ENCODE assay signal across 9 mouse cellular contexts in the genomic region with DNA sequence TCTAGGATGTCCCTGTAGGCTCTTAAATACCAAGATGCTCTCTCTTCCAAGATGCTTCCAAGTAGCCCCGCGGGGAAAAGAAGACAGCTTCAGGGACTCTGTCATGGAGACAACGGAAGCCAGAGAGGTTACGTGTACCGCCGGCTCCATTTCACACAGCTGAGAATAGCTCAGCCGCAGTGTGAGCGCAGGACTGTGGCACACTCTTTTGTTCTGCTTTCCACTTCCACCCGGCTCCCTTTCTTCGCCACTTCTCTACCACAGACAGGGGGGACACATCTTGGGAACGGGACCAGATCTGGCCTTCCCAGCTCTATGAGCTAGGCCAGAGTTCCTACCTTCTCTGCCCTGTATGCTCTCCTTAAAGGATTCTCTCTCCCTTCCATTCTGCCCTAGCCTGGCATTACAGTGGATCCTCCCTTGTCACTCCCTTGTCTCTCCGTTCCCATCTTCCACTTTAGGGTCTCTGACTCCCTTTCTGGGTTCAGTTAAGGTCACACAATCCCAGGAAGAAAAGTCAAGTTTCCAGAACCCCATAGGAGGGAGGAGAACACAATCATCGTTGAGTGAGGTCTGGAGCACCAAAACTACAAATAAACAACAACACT. TPM values are rescaled to one million over a fixed set of nuclear protein-coding genes. Genes with fewer than 3 reads are reported as not detected.
DNase-seq lines count a peak whose midpoint lies in the region; ATAC-seq lines count a peak whose summit lies in the region.
"Had no signal": no experiment of that assay in that cellular context is flagged by ENCODE, and none has a peak within 500 bp of the region (broad histone marks: within the 10 kb centered on the region; RNA-seq: fewer than 3 reads in every experiment).

No protein-coding gene starts in this region.

- H3K36me3 ChIP-seq in lung, embryonic 15.5 days: no peaks in the 10 kb centered on the region
- H3K36me3 ChIP-seq in forebrain, embryonic 12.5 days (replicated peaks): no peaks in the 10 kb centered on the region
- no peaks in the 10 kb centered on the region for H3K36me3 ChIP-seq in limb, embryonic 11.5 days (ENCODE audit: control insufficient read depth, insufficient read depth, low read length)
- no peaks in the 10 kb centered on the region for H3K36me3 ChIP-seq in stomach, embryonic 15.5 days

- ATAC-seq in lung, embryonic 15.5 days (ENCODE audit: borderline replicate concordance, extremely low read depth, low FRiP score, low TSS enrichment): no peak
- peak; percentile 47 for ATAC-seq in forebrain, embryonic 12.5 days (ENCODE audit: low FRiP score)
- 0 out of 2 replicates have a peak, but pooled peaks have one; percentile 8 for ATAC-seq in limb, embryonic 11.5 days (ENCODE audit: insufficient number of reproducible peaks, low FRiP score, low TSS enrichment, low read depth)
- no peak for ATAC-seq in stomach, embryonic 15.5 days (ENCODE audit: insufficient read depth, low FRiP score, low read depth)
- ATAC-seq in cerebellum, adult (ENCODE audit: insufficient number of reproducible peaks, low FRiP score, low TSS enrichment): no peak

- peaks cover 5% of the 10 kb centered on the region; the same call in 1 of the 2 replicates for H3K4me1 ChIP-seq in lung, embryonic 15.5 days
- H3K4me1 ChIP-seq in forebrain, embryonic 12.5 days: peaks cover 25% of the 10 kb centered on the region
- H3K4me1 ChIP-seq in limb, embryonic 11.5 days (ENCODE audit: control insufficient read depth, insufficient read depth, low read length): no peaks in the 10 kb centered on the region
- 0 out of 2 replicates have a peak, but pooled peaks cover 4% of the 10 kb centered on the region for H3K4me1 ChIP-seq in stomach, embryonic 15.5 days

- WGBS in lung, embryonic 15.5 days: 60% methylated on average over 13 of the region's 13 CpGs
- WGBS in forebrain, embryonic 12.5 days: 60% methylated on average over 13 of the region's 13 CpGs
- 79% methylated on average over 13 of the region's 13 CpGs for WGBS in limb, embryonic 11.5 days
- 72% methylated on average over 13 of the region's 13 CpGs for WGBS in stomach, embryonic 15.5 days

- H3K27ac ChIP-seq in lung, embryonic 15.5 days: no peak overlapping the region
- peak overlapping the region; percentile 71 for H3K27ac ChIP-seq in forebrain, embryonic 12.5 days
- no peak overlapping the region for H3K27ac ChIP-seq in limb, embryonic 11.5 days (replicated peaks; ENCODE audit: low read depth, low read length)
- H3K27ac ChIP-seq in stomach, embryonic 15.5 days: no peak overlapping the region

- H3K9me3 ChIP-seq in lung, embryonic 15.5 days: no peaks in the 10 kb centered on the region
- H3K9me3 ChIP-seq in forebrain, embryonic 12.5 days: no peaks in the 10 kb centered on the region
- no peaks in the 10 kb centered on the region for H3K9me3 ChIP-seq in limb, embryonic 11.5 days (ENCODE audit: control insufficient read depth, low read length)
- no peaks in the 10 kb centered on the region for H3K9me3 ChIP-seq in stomach, embryonic 15.5 days

- no peak overlapping the region for H3K4me3 ChIP-seq in lung, embryonic 15.5 days
- no peak overlapping the region for H3K4me3 ChIP-seq in forebrain, embryonic 12.5 days (replicated peaks)
- H3K4me3 ChIP-seq in limb, embryonic 11.5 days (ENCODE audit: low read depth, low read length): no peak overlapping the region
- no peak overlapping the region for H3K4me3 ChIP-seq in stomach, embryonic 15.5 days (replicated peaks)

- H3K27me3 ChIP-seq in lung, embryonic 15.5 days: peaks cover 16% of the 10 kb centered on the region; the same call in 1 of the 2 replicates
- H3K27me3 ChIP-seq in forebrain, embryonic 12.5 days: peaks cover 17% of the 10 kb centered on the region
- H3K27me3 ChIP-seq in limb, embryonic 11.5 days (ENCODE audit: control insufficient read depth, insufficient read depth, low read length): no peaks in the 10 kb centered on the region
- peaks cover 3% of the 10 kb centered on the region; the same call in 1 of the 2 replicates for H3K27me3 ChIP-seq in stomach, embryonic 15.5 days (replicated peaks)

- peak overlapping the region; percentile 36; the same call in 1 of the 2 replicates for H3K4me2 ChIP-seq in lung, embryonic 15.5 days
- peak overlapping the region; percentile 17; the same call in 1 of the 2 replicates for H3K4me2 ChIP-seq in forebrain, embryonic 12.5 days
- no peak overlapping the region for H3K4me2 ChIP-seq in limb, embryonic 11.5 days (ENCODE audit: low read depth, severe bottlenecking)
- peak overlapping the region; percentile 34; the same call in 1 of the 2 replicates for H3K4me2 ChIP-seq in stomach, embryonic 15.5 days

- no peak for DNase-seq in lung, postnatal 4 days
- DNase-seq in limb, embryonic 11.5 days (ENCODE audit: low spot score): no peak
- DNase-seq in cerebellum, postnatal 25 days: no peak
- DNase-seq in urinary bladder, postnatal 25 days (ENCODE audit: low spot score): no peak

- no peak overlapping the region for H3K9ac ChIP-seq in lung, embryonic 15.5 days
- H3K9ac ChIP-seq in forebrain, embryonic 12.5 days: peak overlapping the region; percentile 40; the same call in 1 of the 2 replicates
- peak overlapping the region; percentile 41 for H3K9ac ChIP-seq in limb, embryonic 11.5 days (ENCODE audit: low read length)
- H3K9ac ChIP-seq in stomach, embryonic 15.5 days: no peak overlapping the region

RNA-seq across cellular contexts. Expression of a gene that starts 7.9 kb away (rescaled TPM):
- 0.17 TPM in 1 of 2 replicates, not detected in the other for polyA plus RNA-seq in lung, embryonic 15.5 days (2015; fragmentation: Nextera tagmentation; extraction: Ambion mirVana)
- not detected in 2 replicates for polyA plus RNA-seq in forebrain, embryonic 12.5 days (2016; fragmentation: Nextera tagmentation; extraction: Ambion mirVana)
- polyA plus RNA-seq in limb, embryonic 11.5 days (2014; fragmentation: Nextera tagmentation; extraction: Ambion mirVana): not detected in 2 replicates
- polyA plus RNA-seq in stomach, embryonic 15.5 days (2015; fragmentation: Nextera tagmentation; extraction: Ambion mirVana): 0.06 and 0.17 TPM in 2 replicates

RNA-seq across cellular contexts. Expression of a gene that starts 9.1 kb away (rescaled TPM):
- not detected in 2 replicates for polyA plus RNA-seq in lung, embryonic 15.5 days (2015; fragmentation: Nextera tagmentation; extraction: Ambion mirVana)
- not detected in 2 replicates for polyA plus RNA-seq in forebrain, embryonic 12.5 days (2016; fragmentation: Nextera tagmentation; extraction: Ambion mirVana)
- polyA plus RNA-seq in limb, embryonic 11.5 days (2014; fragmentation: Nextera tagmentation; extraction: Ambion mirVana): not detected in 2 replicates
- not detected in 2 replicates for polyA plus RNA-seq in stomach, embryonic 15.5 days (2015; fragmentation: Nextera tagmentation; extraction: Ambion mirVana)
- polyA plus RNA-seq: large intestine, adult 2 months had no signal

RNA-seq across cellular contexts. Expression of a gene that starts 20.7 kb away (rescaled TPM):
- polyA plus RNA-seq in lung, embryonic 15.5 days (2015; fragmentation: Nextera tagmentation; extraction: Ambion mirVana): 0.10 and 0.65 TPM in 2 replicates
- polyA plus RNA-seq in forebrain, embryonic 12.5 days (2016; fragmentation: Nextera tagmentation; extraction: Ambion mirVana): not detected in 2 replicates
- 0.17 TPM in 1 of 2 replicates, not detected in the other for polyA plus RNA-seq in limb, embryonic 11.5 days (2014; fragmentation: Nextera tagmentation; extraction: Ambion mirVana)
- polyA plus RNA-seq in stomach, embryonic 15.5 days (2015; fragmentation: Nextera tagmentation; extraction: Ambion mirVana): 2.5 and 6.8 TPM in 2 replicates

RNA-seq across cellular contexts. Expression of a gene that starts 36.4 kb away (rescaled TPM):
- polyA plus RNA-seq in lung, embryonic 15.5 days (2015; fragmentation: Nextera tagmentation; extraction: Ambion mirVana): 1.2 and 1.3 TPM in 2 replicates
- polyA plus RNA-seq in forebrain, embryonic 12.5 days (2016; fragmentation: Nextera tagmentation; extraction: Ambion mirVana): 0.64 TPM in 1 of 2 replicates, not detected in the other
- 0.57 and 0.97 TPM in 2 replicates for polyA plus RNA-seq in limb, embryonic 11.5 days (2014; fragmentation: Nextera tagmentation; extraction: Ambion mirVana)
- 1.3 and 1.5 TPM in 2 replicates for polyA plus RNA-seq in stomach, embryonic 15.5 days (2015; fragmentation: Nextera tagmentation; extraction: Ambion mirVana)

RNA-seq across cellular contexts. Expression of a gene that starts 39.0 kb away (rescaled TPM):
- polyA plus RNA-seq in lung, embryonic 15.5 days (2015; fragmentation: Nextera tagmentation; extraction: Ambion mirVana): 45.1 and 45.7 TPM in 2 replicates
- polyA plus RNA-seq in forebrain, embryonic 12.5 days (2016; fragmentation: Nextera tagmentation; extraction: Ambion mirVana): 54.2 and 58.1 TPM in 2 replicates
- 60.4 and 68.2 TPM in 2 replicates for polyA plus RNA-seq in limb, embryonic 11.5 days (2014; fragmentation: Nextera tagmentation; extraction: Ambion mirVana)
- 39.1 and 40.7 TPM in 2 replicates for polyA plus RNA-seq in stomach, embryonic 15.5 days (2015; fragmentation: Nextera tagmentation; extraction: Ambion mirVana)

Comparison
In these comparisons a context has a peak if more than half of its experiments do, and no peak if none do; other contexts are left out.
1. ATAC-seq: peak in forebrain, embryonic 12.5 days (single experiment) and limb, embryonic 11.5 days (single experiment); none in lung, embryonic 15.5 days (single experiment), stomach, embryonic 15.5 days (single experiment) and cerebellum, adult (single experiment).
2. H3K9ac ChIP-seq: peak in forebrain, embryonic 12.5 days (single experiment) and limb, embryonic 11.5 days (single experiment); none in lung, embryonic 15.5 days (single experiment) and stomach, embryonic 15.5 days (single experiment).